Mouse (Mus musculus) MEL (cell line): ENCODE measurements around the gene Nptn. TPM values are rescaled to one million over a fixed set of nuclear protein-coding genes. Genes with fewer than 3 reads are reported as not detected.

Experiments used
- DNase-seq: peaks from one replicate; pipeline ENCODE4 v3.0.0; 2011; ENCODE audit warnings: low read depth, low spot score
- H3K27ac ChIP-seq: 2 replicates; pipeline ENCODE4 v1.5.1; 2012; ENCODE audit warnings: low read depth, mild to moderate bottlenecking, control low read depth, low read length, moderate library complexity; ENCODE audit not compliant: control insufficient read depth
- H3K27me3 ChIP-seq, 2 experiments: fragments of 150-350 bp in 1 of 2; sonication (generic) in 1 of 2; 2 replicates each; pipeline ENCODE4 v1.6.1; 2012; ENCODE audit warnings: low read length in 2 of 2, mild to moderate bottlenecking in 2 of 2, improper control_type of control experiment in 1 of 2, moderate library complexity in 1 of 2; ENCODE audit not compliant: insufficient read depth in 2 of 2, control insufficient read depth in 1 of 2
- H3K36me3 ChIP-seq, 2 experiments: 2 replicates each; pipeline ENCODE4 v1.6.1; 2012 to 2014; ENCODE audit warnings: low read length in 2 of 2, improper control_type of control experiment in 1 of 2, inconsistent platforms in 1 of 2, mild to moderate bottlenecking in 1 of 2; ENCODE audit not compliant: insufficient read depth in 2 of 2, control insufficient read depth in 1 of 2
- H3K4me1 ChIP-seq, 2 experiments: fragments of 150-350 bp in 1 of 2; sonication (generic) in 1 of 2; 2 replicates each; pipeline ENCODE4 v1.6.1; 2012; ENCODE audit warnings: low read length in 2 of 2, improper control_type of control experiment in 1 of 2, mild to moderate bottlenecking in 1 of 2; ENCODE audit not compliant: insufficient read depth in 2 of 2, control insufficient read depth in 1 of 2
- H3K4me3 ChIP-seq, 2 experiments: fragments of 150-350 bp in 1 of 2; sonication (generic) in 1 of 2; 2 replicates each; pipeline ENCODE4 v1.5.1; 2012; ENCODE audit warnings: low read depth in 2 of 2, low read length in 2 of 2, mild to moderate bottlenecking in 2 of 2, moderate library complexity in 2 of 2, control low read depth in 1 of 2, improper control_type of control experiment in 1 of 2; ENCODE audit not compliant: control insufficient read depth in 1 of 2, insufficient read depth in 1 of 2
- H3K79me2 ChIP-seq: 2 replicates; pipeline ENCODE4 v1.6.1; 2012; ENCODE audit warnings: mild to moderate bottlenecking, low read length, moderate library complexity; ENCODE audit not compliant: control insufficient read depth, poor library complexity, insufficient read depth
- H3K9ac ChIP-seq: 2 replicates; pipeline ENCODE4 v1.6.1; 2012; ENCODE audit warnings: low read depth, mild to moderate bottlenecking, control low read depth, low read length, moderate library complexity; ENCODE audit not compliant: control insufficient read depth, poor library complexity, severe bottlenecking
- H3K9me3 ChIP-seq: fragments of 150-350 bp; sonication (generic); replicated peaks from 2 replicates; pipeline ENCODE4 v1.6.1; 2012; ENCODE audit warnings: mild to moderate bottlenecking, low read length, improper control_type of control experiment, moderate library complexity; ENCODE audit not compliant: insufficient read depth
- BHLHE40 ChIP-seq: IDR thresholded peaks from 2 replicates; pipeline ENCODE4 v1.6.1; 2012; ENCODE audit warnings: low read depth, mild to moderate bottlenecking, inconsistent platforms, low read length, improper control_type of control experiment, borderline replicate concordance
- ELF1 ChIP-seq: IDR thresholded peaks from 2 replicates; pipeline ENCODE4 v1.6.1; 2014; ENCODE audit warnings: low read depth, mild to moderate bottlenecking, inconsistent platforms, low read length, improper control_type of control experiment, moderate library complexity
- EP300 ChIP-seq, 2 experiments: IDR thresholded peaks; 2 replicates each; pipeline ENCODE4 v1.6.1; 2011; ENCODE audit warnings: improper control_type of control experiment in 2 of 2, low read length in 2 of 2, low read depth in 1 of 2, mild to moderate bottlenecking in 1 of 2
- ETS1 ChIP-seq: IDR thresholded peaks from 2 replicates; pipeline ENCODE4 v1.6.1; 2012; ENCODE audit warnings: low read depth, mild to moderate bottlenecking, inconsistent platforms, low read length, improper control_type of control experiment, moderate library complexity
- GATA1 ChIP-seq: IDR thresholded peaks from 2 replicates; pipeline ENCODE4 v1.6.1; 2011; ENCODE audit warnings: low read depth, low read length, improper control_type of control experiment
- JUND ChIP-seq: IDR thresholded peaks from 2 replicates; pipeline ENCODE4 v1.6.1; 2011; ENCODE audit warnings: low read depth, mild to moderate bottlenecking, improper control_type of control experiment, low read length
- MAX ChIP-seq: IDR thresholded peaks from 2 replicates; pipeline ENCODE4 v1.6.1; 2011; ENCODE audit warnings: low read length, improper control_type of control experiment
- MAZ ChIP-seq: IDR thresholded peaks from 2 replicates; pipeline ENCODE4 v1.6.1; 2012; ENCODE audit warnings: low read depth, mild to moderate bottlenecking, inconsistent platforms, low read length, improper control_type of control experiment
- MEF2A ChIP-seq: IDR thresholded peaks from 2 replicates; pipeline ENCODE4 v1.6.1; 2014; ENCODE audit warnings: low read depth, mild to moderate bottlenecking, inconsistent platforms, low read length, improper control_type of control experiment; ENCODE audit not compliant: poor library complexity, insufficient replicate concordance, severe bottlenecking; ENCODE audit errors: extremely low read depth
- MXI1 ChIP-seq: IDR thresholded peaks from 2 replicates; pipeline ENCODE4 v1.6.1; 2011; ENCODE audit warnings: mild to moderate bottlenecking, low read depth, low read length, improper control_type of control experiment
- NELFE ChIP-seq: IDR thresholded peaks from 2 replicates; pipeline ENCODE4 v1.6.1; 2011; ENCODE audit warnings: low read depth, low read length, improper control_type of control experiment
- SIN3A ChIP-seq: IDR thresholded peaks from 2 replicates; pipeline ENCODE4 v1.6.1; 2012; ENCODE audit warnings: low read length, improper control_type of control experiment, inconsistent platforms
- TCF12 ChIP-seq: IDR thresholded peaks from 2 replicates; pipeline ENCODE4 v1.6.1; 2014; ENCODE audit warnings: low read depth, mild to moderate bottlenecking, inconsistent platforms, low read length, improper control_type of control experiment, moderate library complexity
- ZC3H11A ChIP-seq: IDR thresholded peaks from 2 replicates; pipeline ENCODE4 v1.6.1; 2012; ENCODE audit warnings: low read depth, mild to moderate bottlenecking, inconsistent platforms, low read length, improper control_type of control experiment
- ZNF384 ChIP-seq: IDR thresholded peaks from 2 replicates; pipeline ENCODE4 v1.6.1; 2012; ENCODE audit warnings: low read depth, mild to moderate bottlenecking, inconsistent platforms, low read length, improper control_type of control experiment
- polyA plus RNA-seq, 2 experiments: library from polyadenylated mRNA; stranded (reverse) in 1 of 2; unstranded in 1 of 2; fragments of >175 nt in 1 of 2; fragments of >200 nt in 1 of 2; gene quantifications; 2 replicates each; pipeline versions ENCODE4 v1.2.1 to v1.2.4; 2012; ENCODE audit warnings: low replicate concordance in 2 of 2, low read depth in 1 of 2; ENCODE audit not compliant: insufficient read length in 2 of 2, insufficient read depth in 1 of 2, missing spikeins in 1 of 2
- total RNA-seq: library from RNA; depleted of rRNA; stranded (reverse); fragments of 300-350 nt; gene quantifications from 2 replicates; pipeline ENCODE4 v1.2.3, GENCODE M21; 2012

Nptn gene
- total and polyA plus RNA-seq, 3 experiments = 71.4 to 199 TPM; not detected in 1

GRCm38 (mm10) chr9:58555685-58556414 lies 26.2 kb upstream of the Nptn start:
- Histone ChIP-seq H3K9me3 (no peaks in the 10 kb centered on the region), H3K27ac (no peak overlapping the region), H3K9ac (peak overlapping the region; percentile 63), H3K4me1 (peaks cover 11 to 30% of the 10 kb centered on the region in 2 experiments), H3K79me2 (no peaks in the 10 kb centered on the region), H3K27me3 (peaks cover 0 to 3% of the 10 kb centered on the region in 2 experiments; a peak in 1 of 4 replicates), H3K36me3 (peaks cover 0 to 26% of the 10 kb centered on the region in 2 experiments; a peak in 2 of 4 replicates), H3K4me3 (peak overlapping the region; percentile 61 to 70; a peak in 3 of 4 replicates)
- DNase-seq = peak; percentile 61
- TF ChIP-seq ZNF384 (peak; percentile 60), MXI1 (peak; percentile 45; the same call in 1 of the 2 replicates), BHLHE40 (peak; percentile 15; the same call in 1 of the 2 replicates), TCF12 (0 out of 2 replicates have a peak, but pooled peaks have one; percentile 27), MAZ (no peak), GATA1 (peak; percentile 61; the same call in 1 of the 2 replicates), MAX (no peak), SIN3A (peak; percentile 38), MEF2A (peak; percentile 86; the same call in 1 of the 2 replicates), ELF1 (no peak), ETS1 (peak; percentile 57; the same call in 1 of the 2 replicates), EP300 (IDR thresholded peaks at IDR 0.05; ENCODE audit: low read depth in 1 of 2, low read length in 2 of 2) (peak in 1 of 2 experiments; percentile 45; a peak in 1 of 4 replicates), JUND (no peak)

GRCm38 (mm10) chr9:58556627-58557026 lies 25.4 kb upstream of the Nptn start:
- Histone ChIP-seq H3K4me3 (peak overlapping the region; percentile 1 to 18), H3K9me3 (no peaks in the 10 kb centered on the region), H3K27ac (no peak overlapping the region), H3K9ac (no peak overlapping the region), H3K36me3 (peaks cover 0 to 26% of the 10 kb centered on the region in 2 experiments; a peak in 2 of 4 replicates), H3K79me2 (no peaks in the 10 kb centered on the region), H3K27me3 (peaks cover 0 to 3% of the 10 kb centered on the region in 2 experiments; a peak in 1 of 4 replicates), H3K4me1 (peaks cover 11 to 30% of the 10 kb centered on the region in 2 experiments)
- DNase-seq = peak; percentile 27
- TF ChIP-seq NELFE (no peak), SIN3A (no peak), ZC3H11A (no peak), EP300 (IDR thresholded peaks at IDR 0.05; ENCODE audit: low read depth in 1 of 2, low read length in 2 of 2) (no peak), MXI1 (peak; percentile 28; the same call in 1 of the 2 replicates)
